Mouse (Mus musculus) embryonic facial prominence, embryonic 15.5 days (tissue): Measurements from ENCODE around the gene Ubxn1. TPM values are rescaled to one million over a fixed set of nuclear protein-coding genes. Genes with fewer than 3 reads are reported as not detected.

ENCODE experiments used
- ATAC-seq: fragments of 200-750 bp; cut with Nextera tagmentation; 2 replicates; pipeline ENCODE4 v1.8.0; 2017; ENCODE audit warnings: low read depth, moderate TSS enrichment; ENCODE audit not compliant: insufficient number of reproducible peaks, low FRiP score, low TSS enrichment
- H3K27ac ChIP-seq: fragments of 300-500 bp; sonication (generic); replicated peaks from 2 replicates; pipeline ENCODE4 v1.5.1; 2015; ENCODE audit warnings: mild to moderate bottlenecking, inconsistent platforms
- H3K27me3 ChIP-seq: fragments of 300-500 bp; sonication (generic); 2 replicates; pipeline ENCODE4 v1.6.1; 2015; ENCODE audit warnings: inconsistent platforms
- H3K36me3 ChIP-seq: fragments of 300-500 bp; sonication (generic); 2 replicates; pipeline ENCODE4 v1.6.1; 2015; ENCODE audit warnings: mild to moderate bottlenecking, inconsistent platforms
- H3K4me1 ChIP-seq: fragments of 300-500 bp; sonication (generic); 2 replicates; pipeline ENCODE4 v1.6.1; 2015; ENCODE audit warnings: inconsistent platforms
- H3K4me2 ChIP-seq: fragments of 300-500 bp; sonication (generic); replicated peaks from 2 replicates; pipeline ENCODE4 v1.6.1; 2015; ENCODE audit warnings: mild to moderate bottlenecking, inconsistent platforms
- H3K4me3 ChIP-seq: fragments of 300-500 bp; sonication (generic); replicated peaks from 2 replicates; pipeline ENCODE4 v1.5.1; 2015; ENCODE audit warnings: mild to moderate bottlenecking, inconsistent platforms
- H3K9ac ChIP-seq: fragments of 300-500 bp; sonication (generic); 2 replicates; pipeline ENCODE4 v1.6.1; 2015; ENCODE audit warnings: inconsistent platforms
- H3K9me3 ChIP-seq: fragments of 300-500 bp; sonication (generic); replicated peaks from 2 replicates; pipeline ENCODE4 v1.6.1; 2016; ENCODE audit warnings: inconsistent platforms
- WGBS: fragments of 180-500 bp; shearing (Covaris S2); methylation state at CpG from one replicate; pipeline ENCODE4 v1.1.7; 2015; 5-methylcytosine and 5-hydroxymethylcytosine counted together
- polyA plus RNA-seq: library from polyadenylated mRNA; unstranded; fragments of >200 nt; fragmentation: Nextera tagmentation; extraction: Ambion mirVana; gene quantifications from 2 replicates; pipeline ENCODE4 v1.2.1, GENCODE M21; 2015

Gene Ubxn1
- polyA plus RNA-seq, 1 experiment from 2014 or later, result 177 TPM

DNA sequence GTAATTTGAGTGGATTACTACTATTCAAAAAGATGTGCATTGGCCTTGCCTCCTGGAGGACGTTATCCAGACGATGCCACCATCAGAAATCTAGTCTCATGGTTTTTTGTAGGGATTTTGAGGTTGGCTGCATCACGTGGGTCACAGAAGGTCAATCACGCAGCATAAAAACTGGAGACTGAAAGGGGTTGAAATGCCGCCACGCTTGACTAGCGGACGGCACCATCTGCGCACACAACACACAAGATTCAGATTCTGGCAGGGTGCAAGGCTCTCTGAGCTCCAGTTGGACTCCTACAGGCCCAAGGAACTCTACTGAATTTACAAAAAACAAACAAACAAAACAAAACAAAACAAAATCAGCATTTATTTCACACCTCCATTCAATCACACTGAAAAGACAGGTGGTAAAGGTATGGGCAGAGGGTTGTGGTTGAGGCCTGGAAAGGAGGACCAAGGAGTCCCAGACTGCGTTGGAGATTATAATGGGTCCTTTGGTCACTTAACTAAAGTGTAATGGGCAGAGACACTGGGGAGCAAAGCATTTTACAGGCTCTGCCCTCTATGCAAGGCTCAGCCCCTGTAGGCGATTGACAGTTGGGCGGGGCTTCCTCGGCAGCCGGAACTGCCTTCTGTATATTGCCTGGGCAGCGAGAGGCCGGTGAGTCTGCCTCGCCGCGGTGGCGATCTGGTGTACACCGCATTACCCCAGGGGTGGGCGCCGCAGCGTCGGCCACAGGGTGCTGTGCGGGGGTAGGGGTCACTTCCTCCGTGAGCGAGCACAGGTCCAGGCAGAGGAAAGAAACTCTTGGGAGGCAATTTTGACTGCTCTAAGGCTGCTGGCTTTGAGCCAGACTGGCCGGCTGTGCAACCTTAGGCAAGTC, 31.1 kb upstream of the Ubxn1 start:
- H3K27ac ChIP-seq, result no peak overlapping the region
- peaks cover 6% of the 10 kb centered on the region for H3K36me3 ChIP-seq
- no peaks in the 10 kb centered on the region for H3K27me3 ChIP-seq
- H3K4me2 ChIP-seq, result peak overlapping the region; percentile 73
- peak overlapping the region; percentile 54 for H3K9ac ChIP-seq
- H3K9me3 ChIP-seq, result no peaks in the 10 kb centered on the region
- peak; percentile 56 for ATAC-seq
- peak overlapping the region; percentile 45 for H3K4me3 ChIP-seq
- peaks cover 32% of the 10 kb centered on the region for H3K4me1 ChIP-seq
- WGBS, result 24% methylated on average over 29 of the region's 29 CpGs

DNA sequence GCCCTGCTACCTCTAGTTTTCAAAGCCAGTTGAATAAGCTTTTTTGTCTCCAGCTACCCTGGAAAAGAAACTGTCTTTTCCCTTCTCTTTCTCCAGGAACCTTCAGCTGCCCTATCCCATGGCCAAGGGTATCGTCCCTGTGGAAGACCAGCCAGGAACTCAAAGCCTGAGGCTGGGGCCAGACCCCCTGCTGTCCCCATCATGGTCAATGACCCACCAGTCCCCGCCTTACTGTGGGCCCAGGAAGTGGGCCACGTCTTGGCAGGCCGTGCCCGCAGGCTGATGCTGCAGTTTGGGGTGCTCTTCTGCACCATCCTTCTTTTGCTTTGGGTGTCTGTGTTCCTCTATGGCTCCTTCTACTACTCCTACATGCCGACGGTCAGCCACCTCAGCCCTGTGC, 30.3 kb upstream of the Ubxn1 start:
- H3K9me3 ChIP-seq, result no peaks in the 10 kb centered on the region
- ATAC-seq, result no peak
- H3K4me1 ChIP-seq, result peaks cover 32% of the 10 kb centered on the region
- H3K27ac ChIP-seq, result no peak overlapping the region
- H3K4me2 ChIP-seq, result peak overlapping the region; percentile 73
- H3K27me3 ChIP-seq, result no peaks in the 10 kb centered on the region
- peaks cover 4% of the 10 kb centered on the region for H3K36me3 ChIP-seq
- H3K9ac ChIP-seq, result peak overlapping the region; percentile 54
- 93% methylated on average over 7 of the region's 7 CpGs for WGBS
- H3K4me3 ChIP-seq, result peak overlapping the region; percentile 45

DNA sequence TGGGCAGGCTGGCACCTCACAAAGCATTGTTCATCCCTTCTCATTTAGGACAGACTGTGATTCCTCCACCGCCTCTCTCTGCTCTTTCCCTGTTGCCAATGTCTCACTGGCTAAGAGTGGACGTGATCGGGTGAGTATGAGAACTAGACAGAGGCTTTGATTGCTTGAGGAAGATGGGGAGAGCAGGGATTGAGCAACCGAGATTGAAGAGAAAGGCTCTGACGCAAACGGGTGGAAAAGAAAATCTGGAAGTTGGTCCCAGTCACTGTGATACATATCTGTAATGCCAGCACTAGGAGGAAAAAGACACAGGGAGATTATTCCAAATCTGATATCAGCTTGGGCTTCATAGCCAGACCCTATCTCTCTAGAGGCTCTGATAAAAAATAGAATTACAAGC, 28.3 kb upstream of the Ubxn1 start:
- no peaks in the 10 kb centered on the region for H3K9me3 ChIP-seq
- no peak overlapping the region for H3K4me3 ChIP-seq
- H3K27me3 ChIP-seq, result no peaks in the 10 kb centered on the region
- WGBS, result 83% methylated on average over 6 of the region's 6 CpGs
- ATAC-seq, result no peak
- H3K9ac ChIP-seq, result no peak overlapping the region
- no peak overlapping the region for H3K27ac ChIP-seq
- H3K4me1 ChIP-seq, result peaks cover 31% of the 10 kb centered on the region
- H3K4me2 ChIP-seq, result no peak overlapping the region
- peaks cover 23% of the 10 kb centered on the region for H3K36me3 ChIP-seq

DNA sequence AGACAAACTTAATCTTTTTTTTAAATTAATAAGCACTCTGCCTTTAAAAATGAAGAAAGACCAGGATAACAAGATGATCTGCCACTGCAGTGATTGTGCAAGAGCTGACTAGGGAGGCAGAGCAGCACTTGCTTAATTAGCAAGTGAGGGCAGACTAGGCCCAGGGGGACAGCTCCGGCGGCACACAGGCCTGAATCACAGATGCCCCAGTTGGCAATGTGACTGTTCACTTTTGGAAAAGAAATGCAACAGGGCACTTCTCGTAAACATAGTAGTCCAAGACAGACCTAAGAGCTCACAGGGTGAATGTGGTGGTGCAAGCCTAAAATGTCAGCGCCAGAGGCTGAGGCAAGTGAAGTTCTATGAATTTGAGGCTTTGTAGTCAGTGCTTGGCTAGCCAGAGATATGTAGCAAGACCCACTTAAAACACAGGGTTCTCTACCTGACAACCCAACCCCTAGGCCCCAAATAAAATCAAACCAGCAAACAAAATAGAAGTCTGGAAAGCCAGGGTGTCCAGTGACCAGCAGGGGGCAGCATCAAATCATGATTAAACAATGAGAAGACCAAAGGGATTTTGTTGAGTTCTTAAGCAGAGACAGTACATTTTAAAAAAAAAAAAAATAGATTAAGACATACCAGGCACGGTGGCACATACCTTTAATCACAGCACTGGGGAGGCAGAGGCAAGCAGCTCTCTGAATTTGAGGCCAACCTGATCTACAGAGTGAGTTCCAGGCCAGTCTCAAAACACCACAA, 26.7 kb upstream of the Ubxn1 start:
- peaks cover 28% of the 10 kb centered on the region for H3K36me3 ChIP-seq
- no peak overlapping the region for H3K9ac ChIP-seq
- H3K4me1 ChIP-seq, result peaks cover 16% of the 10 kb centered on the region
- H3K4me3 ChIP-seq, result no peak overlapping the region
- H3K4me2 ChIP-seq, result no peak overlapping the region
- peak overlapping the region; percentile 56; the same call in 1 of the 2 replicates for H3K27ac ChIP-seq
- no peak for ATAC-seq
- H3K27me3 ChIP-seq, result no peaks in the 10 kb centered on the region
- no peaks in the 10 kb centered on the region for H3K9me3 ChIP-seq
- WGBS, result 48% methylated on average over 5 of the region's 5 CpGs

DNA sequence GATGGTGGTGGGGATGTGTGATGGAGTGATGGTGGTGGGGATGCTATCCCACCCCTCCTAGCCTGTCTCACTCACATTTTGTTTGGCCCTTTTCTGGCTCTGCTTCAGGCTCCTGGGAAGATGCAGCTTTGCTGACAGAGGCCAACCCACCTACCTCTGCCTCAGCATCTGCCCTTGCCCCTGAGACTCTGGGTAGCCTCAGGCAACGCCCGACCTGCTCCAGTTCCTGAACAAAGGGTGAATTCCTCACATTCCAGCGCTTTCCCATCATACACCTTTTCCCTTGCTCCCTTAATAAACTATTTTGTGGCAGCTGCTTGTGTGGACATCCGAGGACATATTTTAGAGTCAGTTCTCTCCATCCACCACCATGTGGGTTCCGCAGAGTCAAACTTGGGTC, 22.9 kb upstream of the Ubxn1 start:
- no peak overlapping the region for H3K27ac ChIP-seq
- no peak for ATAC-seq
- no peak overlapping the region for H3K4me3 ChIP-seq
- H3K9ac ChIP-seq, result no peak overlapping the region
- no peaks in the 10 kb centered on the region for H3K27me3 ChIP-seq
- no peak overlapping the region for H3K4me2 ChIP-seq
- 70% methylated on average over 5 of the region's 5 CpGs for WGBS
- H3K4me1 ChIP-seq, result peaks cover 11% of the 10 kb centered on the region
- no peaks in the 10 kb centered on the region for H3K9me3 ChIP-seq
- H3K36me3 ChIP-seq, result peaks cover 28% of the 10 kb centered on the region

DNA sequence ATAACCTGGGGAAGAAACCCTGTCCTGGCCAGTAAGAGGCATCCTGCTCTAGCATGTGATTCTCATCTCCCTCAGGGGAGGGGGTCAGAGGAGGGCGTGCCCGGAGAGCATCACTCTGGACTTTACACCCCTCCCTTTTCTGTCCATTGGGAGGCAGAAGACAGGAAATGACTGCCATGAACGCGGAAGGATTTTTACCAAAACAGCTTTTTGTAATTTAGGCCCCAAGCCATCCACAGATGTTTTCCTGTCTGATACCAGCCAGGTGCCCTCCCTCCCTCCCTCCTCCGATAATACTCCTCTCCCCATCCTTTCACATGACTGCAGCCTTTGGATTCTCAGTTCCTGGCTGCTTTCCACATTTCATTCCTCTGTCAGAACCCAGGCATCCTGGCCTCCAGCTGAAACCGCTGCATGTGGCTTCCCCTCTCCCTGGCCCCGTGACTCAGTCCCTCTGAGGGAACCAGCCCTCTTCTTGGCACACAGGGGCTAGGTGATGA, 20.8 kb upstream of the Ubxn1 start, which contains the start of gene Lrrn4cl:
Gene Lrrn4cl (plus strand): TSS at position 367 of the 500 bp plus-strand sequence.
- peaks cover 11% of the 10 kb centered on the region for H3K4me1 ChIP-seq
- H3K27ac ChIP-seq, result peak within 1 kb of the TSS; percentile 49
- 6% methylated on average over 7 of the region's 7 CpGs for WGBS
- H3K36me3 ChIP-seq, result peaks cover 28% of the 10 kb centered on the region
- peak; percentile 74 for ATAC-seq
- H3K9ac ChIP-seq, result no peak within 1 kb of the TSS
- no peaks in the 10 kb centered on the region for H3K27me3 ChIP-seq
- no peak within 1 kb of the TSS for H3K4me3 ChIP-seq
- peak within 1 kb of the TSS; percentile 15; the same call in 1 of the 2 replicates for H3K4me2 ChIP-seq
- no peaks in the 10 kb centered on the region for H3K9me3 ChIP-seq

DNA sequence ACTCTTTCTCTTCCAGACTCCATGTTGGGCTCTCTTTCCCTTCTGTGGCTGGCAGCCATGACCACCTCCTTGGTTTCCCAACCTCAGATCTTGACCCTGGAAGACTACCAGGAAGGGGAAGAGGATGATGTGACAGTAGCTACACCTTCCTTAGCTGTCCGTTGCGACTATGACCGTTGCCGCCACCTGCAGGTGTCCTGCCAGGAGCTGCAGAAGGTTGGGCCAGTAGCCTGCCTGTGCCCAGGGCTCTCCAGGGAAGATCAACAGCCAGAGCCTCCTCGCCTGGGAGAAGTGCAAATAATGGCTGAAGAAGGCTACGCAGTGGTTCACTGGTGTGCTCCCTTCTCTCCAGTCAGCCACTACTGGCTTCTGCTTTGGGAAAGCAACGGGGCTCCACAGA, 19.7 kb upstream of the Ubxn1 start:
- Histone ChIP-seq H3K27ac (no peak overlapping the region), H3K4me1 (peaks cover 11% of the 10 kb centered on the region), H3K36me3 (peaks cover 18% of the 10 kb centered on the region), H3K27me3 (no peaks in the 10 kb centered on the region), H3K9me3 (no peaks in the 10 kb centered on the region), H3K4me3 (no peak overlapping the region), H3K4me2 (no peak overlapping the region), H3K9ac (no peak overlapping the region)
- no peak for ATAC-seq
- WGBS, result 65% methylated on average over 7 of the region's 7 CpGs

DNA sequence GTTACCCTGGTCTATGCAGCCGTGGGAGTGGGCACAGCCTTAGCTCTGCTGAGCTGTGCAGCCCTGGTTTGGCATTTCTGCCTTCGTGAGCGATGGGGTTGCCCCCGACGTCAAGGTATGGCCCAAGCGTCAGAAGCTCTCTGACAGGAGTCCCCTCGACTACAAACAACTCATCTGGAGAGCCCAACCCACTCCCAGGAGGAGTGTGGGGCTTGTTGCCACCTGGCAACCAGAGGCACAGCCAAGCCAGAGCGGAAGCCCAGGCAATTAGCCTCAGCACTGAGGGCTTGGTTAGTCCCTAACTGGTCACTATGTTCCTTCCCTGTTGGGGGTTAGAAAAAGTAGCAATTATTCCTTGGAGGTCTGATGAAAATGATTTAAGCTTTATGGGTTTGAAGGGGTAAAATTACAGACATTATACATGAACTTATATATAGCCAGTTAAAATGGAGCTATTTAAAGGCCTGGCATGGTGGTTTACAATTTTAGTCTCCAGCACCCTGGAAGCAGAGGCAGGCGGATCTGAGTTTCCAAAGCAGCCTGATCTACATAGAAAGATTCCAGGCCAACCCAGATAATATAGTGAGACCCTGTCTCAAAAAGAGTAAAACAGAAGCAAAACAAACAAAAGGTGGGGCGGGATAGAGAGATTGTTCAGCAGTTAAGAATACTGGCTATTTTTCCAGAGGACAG, 18.9 kb upstream of the Ubxn1 start:
- no peak overlapping the region for H3K4me2 ChIP-seq
- no peak overlapping the region for H3K4me3 ChIP-seq
- no peak overlapping the region for H3K27ac ChIP-seq
- H3K4me1 ChIP-seq, result peaks cover 11% of the 10 kb centered on the region
- H3K9ac ChIP-seq, result no peak overlapping the region
- 56% methylated on average over 10 of the region's 10 CpGs for WGBS
- peaks cover 10% of the 10 kb centered on the region for H3K36me3 ChIP-seq
- no peaks in the 10 kb centered on the region for H3K27me3 ChIP-seq
- ATAC-seq, result no peak
- no peaks in the 10 kb centered on the region for H3K9me3 ChIP-seq

DNA sequence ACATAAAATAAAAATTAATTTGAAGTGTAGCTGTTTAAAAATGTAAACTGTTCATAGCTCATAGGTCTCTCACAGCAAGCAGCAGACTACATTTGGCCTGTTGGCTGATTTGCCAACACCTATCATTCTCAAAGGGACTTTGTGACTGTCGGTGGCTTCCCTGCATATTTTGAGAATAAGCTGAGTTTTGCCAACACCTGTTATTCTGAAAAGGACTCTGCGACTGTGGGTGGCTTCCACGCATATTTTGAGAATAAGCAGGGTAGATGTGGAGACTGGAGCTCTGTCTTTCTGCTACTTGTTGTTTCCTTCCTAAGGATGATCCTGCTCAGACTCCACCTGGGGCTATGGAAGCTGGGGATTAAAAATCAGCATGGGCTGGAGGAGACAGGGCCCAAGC, 18.2 kb upstream of the Ubxn1 start:
- peaks cover 11% of the 10 kb centered on the region for H3K4me1 ChIP-seq
- H3K27me3 ChIP-seq, result no peaks in the 10 kb centered on the region
- no peak for ATAC-seq
- H3K9me3 ChIP-seq, result no peaks in the 10 kb centered on the region
- H3K27ac ChIP-seq, result no peak overlapping the region
- H3K36me3 ChIP-seq, result peaks cover 5% of the 10 kb centered on the region; the same call in 1 of the 2 replicates
- H3K4me3 ChIP-seq, result no peak overlapping the region
- H3K4me2 ChIP-seq, result no peak overlapping the region
- WGBS, result 71% methylated on average over 3 of the region's 3 CpGs
- H3K9ac ChIP-seq, result no peak overlapping the region

DNA sequence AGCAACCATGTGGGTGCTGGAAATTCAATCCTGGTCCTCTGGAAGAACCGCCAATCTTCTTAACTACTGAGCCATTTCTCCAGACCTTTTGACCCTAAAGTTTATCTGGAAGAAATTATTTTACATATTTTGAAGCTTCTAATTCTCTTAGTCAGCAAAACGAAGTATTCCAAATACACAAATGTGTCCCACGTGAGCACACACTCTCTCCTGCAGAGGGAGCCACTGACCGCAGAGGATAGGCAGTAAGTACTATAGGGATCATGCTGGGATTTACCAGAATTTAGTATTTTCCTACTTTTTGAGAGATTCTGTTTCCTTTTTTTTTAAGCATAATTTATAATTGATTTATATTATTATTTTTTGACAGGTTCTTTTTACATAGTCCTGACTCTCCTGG, 13.6 kb upstream of the Ubxn1 start:
- no peaks in the 10 kb centered on the region for H3K9me3 ChIP-seq
- no peak overlapping the region for H3K27ac ChIP-seq
- no peak overlapping the region for H3K4me3 ChIP-seq
- no peak overlapping the region for H3K4me2 ChIP-seq
- 34% methylated on average over 4 of the region's 4 CpGs for WGBS
- ATAC-seq, result no peak
- H3K27me3 ChIP-seq, result no peaks in the 10 kb centered on the region
- no peaks in the 10 kb centered on the region for H3K36me3 ChIP-seq
- no peaks in the 10 kb centered on the region for H3K4me1 ChIP-seq
- no peak overlapping the region for H3K9ac ChIP-seq

DNA sequence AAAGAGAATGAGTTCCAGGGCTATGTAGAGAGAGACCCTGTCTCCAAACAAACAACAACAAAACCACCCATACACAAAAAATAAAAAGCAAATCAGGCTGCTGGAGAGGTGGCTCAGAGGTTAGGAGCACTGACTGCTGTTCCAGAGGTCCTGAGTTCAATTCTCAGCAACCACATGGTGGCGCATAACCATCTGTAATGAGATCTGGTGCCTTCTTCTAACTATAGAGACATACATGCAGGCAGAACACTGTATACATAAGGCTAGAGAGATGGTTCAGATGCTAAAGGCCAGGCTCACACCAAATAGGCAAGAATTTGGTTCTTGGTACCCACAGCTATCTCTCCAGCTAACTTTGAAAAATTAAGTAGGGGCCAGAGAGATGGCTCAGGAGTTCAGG, 12.3 kb upstream of the Ubxn1 start:
- Histone ChIP-seq H3K36me3 (no peaks in the 10 kb centered on the region), H3K9me3 (no peaks in the 10 kb centered on the region), H3K4me2 (no peak overlapping the region), H3K4me3 (no peak overlapping the region), H3K9ac (no peak overlapping the region), H3K4me1 (no peaks in the 10 kb centered on the region), H3K27me3 (no peaks in the 10 kb centered on the region), H3K27ac (no peak overlapping the region)
- 23% methylated on average over 1 of the region's 1 CpGs for WGBS
- no peak for ATAC-seq
